Mouse (Mus musculus): Measurements from ENCODE around the gene Rbl1.

GRCm38 (mm10) chr2:157245603-157246002, 41.3 kb upstream of the Rbl1 start:
- no peak for TF ChIP-seq POLR2A (IDR thresholded peaks at IDR 0.05; ENCODE audit: low read depth, low read length)
- TF ChIP-seq CTCF (conservative IDR thresholded peaks at IDR 0.05; ENCODE audit: insufficient read depth, insufficient read length, low read depth, low read length), result no peak

All from kidney, adult 2 months (tissue).